Mouse (Mus musculus): ENCODE data around the gene Rad51.

- TF ChIP-seq CTCF (IDR thresholded peaks at IDR 0.05; ENCODE audit: low read depth): no peak
- TF ChIP-seq EP300 (IDR thresholded peaks at IDR 0.05; ENCODE audit: low read depth): no peak
Measured at GRCm38 (mm10) chr2:119072397-119072796, 40.2 kb upstream of the Rad51 start.
